Mouse (Mus musculus) liver (tissue): ENCODE data around the gene Nebl.

ENCODE experiments used
- DNase-seq: peaks from one replicate; pipeline ENCODE4 v3.0.0-alpha.2; 2020; ENCODE audit warnings: mixed read lengths

Nebl gene

DNA sequence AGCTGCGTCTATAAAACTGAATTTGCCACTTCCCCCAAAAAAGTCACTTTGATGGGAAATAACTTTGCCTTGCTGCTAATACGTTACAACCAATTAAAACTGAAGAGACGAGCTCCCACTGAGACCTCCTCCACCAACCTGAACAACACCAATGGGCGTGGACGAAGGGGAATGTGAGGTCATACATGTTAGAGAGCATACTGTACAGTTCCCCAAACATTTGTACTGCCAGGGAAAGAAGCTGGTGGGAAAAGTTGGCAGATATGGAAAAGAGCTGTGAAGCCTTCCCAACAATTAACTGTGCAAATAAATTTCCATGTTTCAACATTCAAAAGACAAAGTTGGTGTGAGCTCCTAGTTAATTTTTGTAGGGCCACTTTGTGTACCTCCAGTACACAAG, 25.3 kb downstream of the Nebl start:
- no peak for DNase-seq

DNA sequence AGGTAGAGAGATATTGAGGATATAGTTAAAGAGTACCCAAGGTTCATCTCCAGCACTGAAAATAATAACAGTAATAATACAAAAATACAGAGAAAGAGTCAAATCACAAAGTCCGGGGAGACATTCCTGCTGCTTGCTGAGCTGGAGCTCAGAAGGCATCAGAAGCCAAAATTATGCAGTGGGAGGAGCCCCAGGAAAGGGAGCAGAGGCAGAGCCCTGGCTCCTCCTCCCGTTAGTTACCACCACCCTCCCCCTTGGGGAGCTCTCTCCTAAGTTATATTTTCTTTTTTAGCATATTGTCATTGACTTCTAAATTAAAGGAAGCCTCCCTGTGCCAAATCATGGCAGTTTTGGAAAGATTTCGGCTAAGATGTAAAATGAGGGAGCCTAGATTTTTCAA, 25.8 kb downstream of the Nebl start:
- no peak for DNase-seq

DNA sequence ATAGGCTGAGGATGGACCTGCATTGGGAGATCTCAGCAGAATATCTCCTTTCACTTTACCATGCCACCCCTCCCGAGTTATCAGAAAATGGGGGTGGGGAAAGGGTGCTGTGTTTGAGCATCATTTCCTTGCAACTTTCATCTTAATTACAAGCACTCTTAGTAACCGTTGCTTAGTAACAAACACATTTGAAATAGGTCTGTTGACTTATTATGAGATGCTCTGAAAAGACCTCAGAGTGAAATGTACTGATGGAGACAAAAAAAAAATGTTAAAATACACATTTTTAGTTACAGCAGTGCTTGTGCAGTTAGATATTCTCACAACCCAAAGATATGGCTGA, 28.1 kb downstream of the Nebl start:
- no peak for DNase-seq

DNA sequence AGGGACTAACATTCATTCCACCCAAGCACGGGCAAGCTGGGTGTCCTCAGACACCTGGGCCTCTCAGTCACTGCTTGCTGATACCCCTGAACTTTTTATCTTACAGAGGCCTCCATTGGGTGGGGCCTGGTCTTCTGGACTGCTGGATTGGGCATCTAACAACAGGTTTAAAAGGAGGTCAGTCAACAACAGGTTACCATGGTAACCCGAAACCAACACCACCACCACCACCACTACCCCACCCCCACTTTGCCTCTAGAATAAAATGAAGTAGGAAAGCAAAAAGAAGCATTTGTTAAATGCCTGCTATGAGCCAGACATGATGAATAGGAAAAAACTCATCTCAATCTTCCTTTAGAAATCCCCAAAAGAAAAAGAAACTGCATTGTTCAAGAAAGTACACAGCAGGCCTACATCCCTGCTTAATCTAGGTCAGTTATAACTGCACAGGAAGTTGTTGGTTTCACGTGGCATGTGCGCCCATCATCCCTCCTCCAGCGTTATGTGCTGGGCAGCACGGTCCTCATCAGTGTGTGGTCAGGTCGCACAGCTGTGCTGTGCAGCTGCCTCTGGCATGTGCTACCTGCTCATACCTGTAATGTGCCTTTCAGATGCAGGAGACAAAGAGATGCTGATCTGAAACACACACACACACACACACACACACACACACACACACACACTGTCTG, 28.6 kb downstream of the Nebl start:
- no peak for DNase-seq

DNA sequence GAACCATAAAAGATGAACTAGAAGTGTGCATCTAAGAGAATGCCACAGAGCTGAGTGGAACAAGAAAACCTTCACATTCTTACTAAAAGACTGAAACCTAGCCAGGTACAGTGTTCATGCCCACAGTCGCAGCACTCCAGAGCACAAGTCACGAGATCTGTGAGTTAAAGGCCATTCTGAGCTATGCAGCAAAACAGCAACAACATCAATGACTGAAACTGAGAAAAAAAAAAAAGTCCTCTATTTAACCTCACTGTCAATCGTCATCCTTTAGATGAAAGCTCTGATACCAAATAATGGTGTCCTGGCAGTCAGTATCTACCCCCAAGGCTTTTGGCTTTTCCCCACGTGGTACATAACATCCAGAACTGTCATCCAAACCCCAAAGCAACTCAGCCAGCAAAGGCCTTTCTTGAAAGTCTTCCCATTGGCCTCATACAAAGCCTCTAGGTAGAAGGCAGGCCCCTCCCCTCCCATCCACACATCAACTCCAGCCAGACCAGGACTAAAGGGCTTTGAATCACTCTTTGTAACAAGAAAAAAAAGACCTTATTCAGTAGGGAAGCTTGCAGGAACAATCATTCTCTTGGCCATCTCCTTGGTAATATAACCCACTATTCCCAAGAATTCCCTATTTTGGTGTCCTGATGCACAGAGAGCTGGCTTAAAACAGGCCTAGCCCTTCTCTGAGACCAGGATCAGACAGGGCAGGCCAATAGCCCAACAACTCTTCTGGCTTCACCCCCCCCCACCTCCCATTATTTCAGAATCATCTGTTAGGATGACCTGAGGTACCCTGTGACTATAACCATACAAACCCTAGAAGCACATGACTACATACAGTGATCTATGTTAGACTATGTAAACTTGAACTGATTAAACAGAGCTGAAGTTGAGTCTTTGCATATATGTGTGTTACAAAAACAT, 32.8 kb downstream of the Nebl start:
- DNase-seq = no peak

DNA sequence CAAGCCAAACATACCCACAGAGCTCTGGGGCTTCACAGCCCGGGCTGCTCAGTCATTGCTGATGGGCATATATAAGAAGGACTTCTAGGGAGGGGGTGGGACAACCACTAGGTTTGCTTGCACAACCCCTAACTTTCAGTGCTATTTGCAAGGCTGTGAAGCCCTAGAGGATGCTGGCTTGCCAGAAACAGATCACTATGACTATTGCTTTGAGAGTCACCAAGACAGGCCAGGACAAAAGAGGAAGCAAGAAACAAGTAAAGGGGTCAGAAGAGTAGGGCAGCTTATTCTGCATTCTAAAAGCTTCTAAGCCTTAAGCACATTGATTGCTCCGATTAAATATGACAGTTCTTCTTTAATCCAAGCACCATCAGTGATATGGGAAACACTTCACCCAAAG, 38.3 kb downstream of the Nebl start:
- DNase-seq = no peak

DNA sequence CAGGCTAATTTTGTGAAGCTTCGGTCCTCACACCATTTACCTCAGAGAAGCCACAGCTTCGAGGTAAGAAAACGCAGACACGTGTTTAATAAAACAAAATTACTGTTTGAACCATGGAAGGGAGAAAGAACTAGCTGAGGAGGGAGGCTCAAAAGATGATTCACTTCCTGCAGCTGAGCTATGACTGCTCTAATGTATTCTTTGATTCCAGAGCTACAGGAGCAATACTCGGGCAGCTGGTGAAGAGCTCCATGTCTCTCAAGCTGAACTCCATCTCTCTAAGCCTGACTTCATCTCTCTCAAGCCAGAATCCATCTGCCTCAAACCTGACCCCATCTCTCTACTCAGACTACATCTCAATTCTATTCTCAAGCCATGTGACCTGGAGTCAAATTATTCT, 41.0 kb downstream of the Nebl start:
- DNase-seq = no peak

DNA sequence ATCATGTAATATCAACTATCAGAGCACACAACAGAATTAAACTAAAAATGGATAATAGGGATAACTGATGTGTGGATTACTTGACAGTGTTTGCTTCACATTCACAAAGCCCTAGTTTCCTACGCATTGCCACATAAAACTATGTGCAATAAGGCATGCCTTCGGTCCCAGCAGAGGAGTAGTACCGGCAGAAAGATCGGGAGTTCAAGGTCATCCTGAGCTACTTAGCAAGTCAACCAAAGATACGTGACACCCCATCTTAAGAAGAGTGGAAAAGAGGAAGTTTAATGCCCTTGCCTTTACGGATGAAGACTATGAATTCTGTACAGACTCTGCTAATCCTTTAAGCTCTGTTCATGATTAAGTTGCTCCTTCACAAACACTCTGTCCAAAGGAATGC, 44.1 kb downstream of the Nebl start:
- no peak for DNase-seq

DNA sequence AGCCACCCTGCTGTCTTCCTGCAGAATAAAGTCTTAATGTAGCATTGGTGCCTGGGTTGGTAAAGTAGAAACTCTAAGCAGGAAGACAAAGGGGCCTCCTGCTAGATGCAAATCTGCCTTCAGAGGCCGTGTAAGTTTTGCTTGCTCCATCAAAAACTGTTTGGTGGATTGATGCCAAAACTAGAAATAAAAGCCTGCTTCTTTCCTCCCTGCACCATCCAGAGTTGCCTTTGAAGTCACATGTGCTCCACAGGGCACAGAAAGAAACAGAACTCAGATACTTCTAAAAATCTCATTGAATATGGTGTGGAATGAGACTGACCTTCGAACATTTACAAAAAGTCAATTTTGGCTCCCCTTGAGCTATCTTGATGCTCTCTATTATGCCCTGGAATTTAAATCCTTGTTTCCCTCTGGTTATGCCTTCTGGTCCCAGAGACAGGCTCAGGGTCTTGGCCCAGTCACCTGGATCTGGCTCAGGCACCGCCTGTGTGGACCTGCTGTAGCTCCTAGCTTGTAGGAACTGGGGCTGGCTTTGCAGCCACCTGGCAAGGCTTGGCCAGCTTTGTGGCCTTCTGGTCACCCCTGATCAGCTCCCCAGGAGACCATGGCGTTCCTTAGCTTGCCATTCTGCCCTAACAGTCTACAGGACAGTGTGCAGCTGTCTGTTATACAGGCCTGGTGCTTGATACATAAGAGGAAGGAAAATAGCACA, 47.8 kb downstream of the Nebl start:
- DNase-seq = no peak

DNA sequence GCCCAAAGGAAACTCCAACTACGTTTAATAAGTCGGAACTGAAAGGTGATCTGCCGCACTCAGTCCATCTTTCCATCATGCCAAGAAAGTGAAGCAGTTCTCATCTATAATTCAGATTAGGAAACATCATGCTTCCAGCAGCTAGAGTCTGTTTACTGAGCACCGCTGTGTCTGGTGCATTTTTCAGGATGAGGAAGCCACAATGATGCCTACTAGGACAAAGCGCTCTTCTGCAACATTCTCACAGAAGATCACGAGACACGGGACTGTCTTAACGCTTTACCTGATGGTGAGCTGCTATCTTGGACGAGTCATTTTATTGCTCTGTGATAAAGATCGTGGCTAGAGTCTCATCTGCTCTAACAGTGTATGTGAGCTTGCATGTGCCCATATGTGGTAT, 59.1 kb downstream of the Nebl start:
- DNase-seq = no peak

DNA sequence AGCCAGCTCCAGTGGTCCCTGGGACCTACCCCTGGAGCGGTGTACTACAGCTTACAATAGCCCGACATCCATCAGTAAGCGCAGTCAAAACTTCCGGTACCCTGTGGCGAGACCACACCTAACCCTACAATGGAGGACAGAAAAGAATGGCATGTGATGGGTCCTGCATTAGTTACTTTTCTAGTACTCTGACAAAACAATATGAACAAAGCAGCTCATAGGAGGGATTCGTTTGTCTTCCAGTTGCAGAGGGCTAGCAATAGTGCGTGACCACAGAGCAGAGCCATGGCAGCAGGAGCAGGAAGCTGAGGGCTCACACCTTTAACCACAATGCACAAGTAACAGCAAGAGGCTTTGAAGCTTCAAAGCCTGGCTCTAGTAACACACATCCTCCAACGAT, 59.7 kb downstream of the Nebl start:
- no peak for DNase-seq

DNA sequence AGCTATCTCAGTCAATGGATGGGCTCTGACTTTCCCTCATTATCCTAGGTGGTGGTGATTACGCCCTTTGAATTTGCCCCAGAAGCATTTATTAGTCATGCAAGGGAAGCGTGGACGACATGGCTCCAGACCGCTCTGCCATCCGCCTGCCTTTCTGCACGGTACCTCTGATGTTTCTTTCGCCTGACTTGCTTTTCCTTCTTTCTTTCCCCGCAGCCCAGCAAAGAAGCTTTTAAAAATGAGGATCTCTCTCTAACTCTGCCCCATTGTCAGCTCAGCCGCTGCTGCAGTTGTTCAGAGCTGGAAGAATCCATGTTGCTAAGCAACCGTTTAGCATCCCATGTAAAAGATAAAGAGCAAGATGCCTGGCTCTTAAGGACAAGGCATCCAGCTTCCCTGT, 61.3 kb downstream of the Nebl start:
- DNase-seq = no peak

DNA sequence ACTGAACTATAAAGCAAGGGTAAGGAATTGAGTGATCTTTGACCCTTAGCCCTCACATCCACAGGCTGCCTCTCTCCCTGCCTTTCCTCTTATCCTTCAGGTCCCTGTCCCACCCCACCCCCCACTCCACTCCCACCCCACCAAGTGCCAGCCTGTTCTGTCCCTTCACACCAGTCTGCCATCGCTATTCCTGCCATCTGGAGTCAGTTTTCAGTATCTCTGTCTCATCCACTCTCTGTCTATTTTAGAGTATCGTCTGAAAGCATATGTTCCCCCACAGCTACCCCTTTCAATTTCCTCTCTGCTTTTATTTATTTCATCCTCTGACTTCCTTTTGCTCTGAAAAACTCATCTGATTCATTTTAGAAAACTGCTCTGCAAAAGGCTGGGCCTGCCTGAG, 62.3 kb downstream of the Nebl start:
- DNase-seq = no peak

DNA sequence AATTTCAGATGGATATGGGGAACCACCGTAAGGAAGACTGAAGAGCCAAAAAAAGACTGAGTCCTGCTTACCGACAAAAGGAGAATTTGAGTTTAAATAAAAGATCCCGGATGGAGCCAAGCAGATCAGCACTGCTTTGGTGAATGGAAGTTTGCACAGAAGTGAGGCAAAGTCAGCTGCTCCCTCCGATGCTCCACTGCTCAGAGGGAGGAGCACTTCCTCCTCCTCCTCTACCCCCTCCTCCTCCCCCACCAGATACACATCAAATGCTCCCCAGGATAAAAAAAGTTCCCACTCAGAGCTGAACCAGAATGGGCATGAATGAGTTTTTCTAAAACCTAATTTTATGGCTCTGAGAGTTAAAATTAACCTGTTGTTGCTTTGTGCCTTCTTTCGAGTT, 73.1 kb downstream of the Nebl start:
- DNase-seq = no peak

DNA sequence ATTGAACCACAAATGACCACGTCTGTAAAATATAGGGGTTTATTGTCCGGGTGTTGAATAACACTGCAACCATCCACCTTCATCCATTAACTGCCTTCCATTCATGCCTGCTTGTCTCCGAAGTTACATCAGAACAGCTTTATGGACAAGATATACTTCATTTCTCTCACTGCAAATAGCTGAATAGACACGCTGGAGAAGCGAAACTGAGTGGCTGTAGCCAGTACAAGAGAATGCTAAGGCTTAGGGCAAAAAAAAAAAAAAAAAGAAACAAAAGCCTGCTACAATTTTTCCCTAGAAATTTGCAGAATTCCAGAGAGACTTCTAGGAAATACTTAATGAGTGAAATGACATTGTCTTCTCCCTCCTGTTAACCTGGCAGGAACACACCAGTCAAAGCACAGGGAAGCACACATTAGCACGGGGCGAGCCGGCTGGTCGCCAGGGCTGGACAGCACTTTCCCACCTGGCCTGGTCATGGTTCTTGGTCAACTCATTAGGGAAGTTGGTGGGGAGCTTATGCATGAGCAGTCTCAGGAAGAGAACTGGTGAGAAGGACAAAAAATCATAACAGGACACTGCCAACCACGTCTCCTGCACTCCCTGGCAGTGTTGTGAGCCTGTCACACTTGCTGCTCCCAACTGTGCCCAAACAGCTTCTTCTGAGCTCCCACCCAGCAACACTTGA, 81.0 kb downstream of the Nebl start:
- no peak for DNase-seq

DNA sequence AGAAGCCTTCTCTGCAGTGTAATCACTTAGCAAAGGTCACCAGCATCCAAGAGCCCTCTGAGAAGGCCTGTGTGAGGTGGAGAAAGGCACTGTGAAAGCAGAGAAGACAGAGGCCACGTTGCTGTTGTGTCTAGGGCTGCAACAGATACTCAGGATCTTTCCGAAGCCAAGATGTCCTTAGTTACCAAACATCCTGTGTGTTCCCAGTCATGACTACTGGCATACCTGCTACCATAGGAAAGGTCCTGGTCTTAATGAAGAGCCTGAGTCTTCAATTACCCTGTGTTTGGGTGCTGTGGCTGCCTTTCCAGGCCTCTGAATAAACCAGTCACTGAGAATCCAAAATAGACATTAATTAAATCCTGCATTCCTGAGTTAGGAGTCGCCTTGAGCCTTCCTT, 81.5 kb downstream of the Nebl start:
- DNase-seq = no peak

DNA sequence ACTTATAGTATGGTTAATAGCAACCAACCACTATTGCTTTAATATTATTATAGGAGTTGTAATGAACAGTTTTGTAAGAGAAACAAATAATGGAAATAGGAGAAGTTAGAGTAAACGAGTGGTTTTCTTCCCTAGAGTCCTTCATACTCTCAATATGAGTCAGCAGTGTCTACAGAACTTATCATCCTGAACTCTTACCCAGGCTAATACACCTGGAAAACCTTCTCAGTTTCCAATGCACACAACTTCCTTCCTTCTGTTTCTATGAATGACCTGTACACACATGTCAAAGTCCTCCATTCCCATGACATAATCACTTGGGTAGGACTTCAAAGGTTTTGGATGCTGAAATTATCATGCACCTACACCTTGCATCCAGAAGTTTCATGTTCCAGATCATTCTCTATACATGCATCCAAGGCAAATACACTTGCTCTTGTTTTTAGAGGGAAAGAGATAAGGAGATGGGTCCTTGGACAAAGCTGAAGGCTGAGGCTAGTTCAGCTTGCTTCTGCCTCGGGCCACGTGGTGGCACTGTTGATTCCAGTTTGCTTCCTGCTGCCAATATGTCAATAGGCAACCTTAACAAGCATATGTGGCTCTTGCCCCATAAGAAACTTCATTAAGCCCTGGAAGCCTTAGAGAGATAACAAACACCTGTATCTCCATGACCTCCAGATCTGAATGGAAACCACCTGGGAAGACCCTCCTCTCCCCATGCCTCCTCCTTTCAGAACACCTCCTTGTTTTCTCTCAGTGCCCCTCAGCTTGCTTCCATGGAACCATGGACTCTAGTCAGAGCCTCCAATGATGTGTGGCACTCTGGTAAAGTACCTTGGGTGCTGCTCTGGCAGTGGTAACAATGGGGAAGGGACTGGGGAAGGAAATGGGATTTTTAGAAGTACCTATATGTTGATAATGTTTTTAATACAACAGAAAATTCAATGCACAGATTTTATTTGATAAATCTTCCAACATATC, 86.7 kb downstream of the Nebl start:
- peak; percentile 30 for DNase-seq

DNA sequence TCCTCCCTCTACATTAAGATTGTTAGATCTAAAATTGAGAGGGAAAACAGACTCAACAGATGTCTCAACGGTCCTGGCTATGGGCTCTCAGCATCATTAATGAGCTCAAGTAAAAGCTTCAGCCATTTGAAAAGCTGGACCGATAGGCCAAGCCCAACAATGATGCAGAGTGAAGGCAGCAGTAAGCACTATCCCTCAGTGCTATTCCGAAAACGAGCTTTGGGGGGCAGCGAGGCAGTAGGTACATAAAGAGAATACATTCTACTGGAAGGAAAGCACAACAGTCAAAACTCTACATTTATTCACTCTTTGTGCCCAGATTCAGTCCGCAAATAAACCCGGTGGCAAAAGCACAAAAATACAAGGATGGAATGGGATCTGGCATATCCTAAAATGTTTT, 87.4 kb downstream of the Nebl start:
- no peak for DNase-seq

DNA sequence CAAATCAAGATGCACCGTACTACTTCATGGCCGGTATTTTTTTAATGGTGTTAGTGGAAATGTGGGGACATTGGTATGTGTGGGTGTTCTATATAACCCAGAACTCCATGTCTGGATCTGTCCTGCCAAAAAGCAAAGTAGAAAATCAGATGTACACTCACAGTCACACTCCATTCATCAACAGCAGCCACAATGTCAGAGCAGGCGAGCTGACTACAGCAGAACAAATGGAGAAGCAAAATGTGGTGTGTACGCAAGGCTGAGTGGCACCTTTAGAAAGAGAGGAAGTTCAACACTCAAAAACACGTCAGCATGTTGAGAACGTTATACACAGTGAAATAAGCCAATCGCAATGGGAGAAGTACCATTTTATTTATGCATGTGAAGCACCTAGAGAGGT, 88.5 kb downstream of the Nebl start:
- no peak for DNase-seq

DNA sequence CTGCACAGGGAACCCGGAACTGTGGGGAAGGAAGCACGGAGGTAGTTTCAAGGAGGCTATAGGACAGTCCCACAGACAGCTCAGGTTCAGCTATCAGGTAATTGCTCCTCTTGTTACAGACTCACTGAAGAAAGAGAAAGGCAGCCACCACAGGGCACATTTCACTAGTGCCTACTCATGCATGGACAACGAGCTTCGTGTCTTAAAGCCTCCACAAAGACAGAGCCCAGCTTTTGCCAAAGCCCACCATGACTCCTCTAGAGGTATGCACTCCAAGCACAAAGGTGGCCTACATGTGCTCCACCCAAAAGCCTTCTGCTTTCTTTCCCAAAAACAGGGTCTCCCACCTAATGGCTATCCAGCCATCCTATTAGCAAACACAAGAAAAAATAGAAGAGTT, 90.4 kb downstream of the Nebl start:
- no peak for DNase-seq

DNA sequence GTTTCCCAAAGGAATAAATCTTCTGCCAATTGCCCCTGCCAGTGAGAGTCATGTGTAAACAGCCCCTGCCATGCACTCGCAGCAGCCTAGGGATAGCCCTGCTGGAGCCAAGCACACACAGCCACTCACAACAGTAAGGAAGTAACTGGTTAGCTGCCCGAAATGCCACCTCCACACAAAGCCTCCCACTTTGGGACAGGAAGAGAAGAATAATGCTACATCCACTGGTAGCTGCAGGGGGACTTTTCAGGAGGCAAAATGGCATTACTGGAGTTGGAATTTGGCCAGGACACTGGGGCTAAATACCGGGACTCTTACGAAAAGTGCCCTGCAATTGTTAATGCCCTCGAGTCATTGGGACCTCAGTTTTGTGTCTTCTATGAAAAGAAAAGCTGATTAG, 92.6 kb downstream of the Nebl start:
- no peak for DNase-seq

DNA sequence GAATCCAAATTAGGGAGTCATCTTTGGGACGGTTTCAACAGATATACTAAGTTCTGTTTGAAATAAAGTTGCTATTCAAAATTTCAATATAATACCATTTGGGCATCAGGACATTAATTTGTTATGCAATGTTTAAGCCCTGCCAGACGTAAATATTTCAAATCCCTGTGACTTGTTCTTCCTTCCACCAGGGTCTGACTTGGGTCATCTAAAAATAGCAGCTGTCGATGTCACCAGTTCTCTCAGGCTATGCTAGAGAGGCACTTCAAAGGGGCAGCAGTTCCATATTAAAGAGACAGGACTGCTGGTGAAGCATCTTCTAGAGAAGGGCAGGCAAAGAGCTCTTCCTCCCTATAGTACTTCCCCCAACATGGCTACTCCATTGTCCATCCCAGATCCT, 107.3 kb downstream of the Nebl start:
- DNase-seq = no peak
